Mouse (Mus musculus) midbrain, postnatal 0 days (tissue): ENCODE results near the gene Eif4g3. TPM values are rescaled to one million over a fixed set of nuclear protein-coding genes. Genes with fewer than 3 reads are reported as not detected.

Source experiments
- ATAC-seq: fragments of 200-750 bp; cut with Nextera tagmentation; 2 replicates; pipeline ENCODE4 v1.8.0; 2017; ENCODE audit warnings: moderate number of reproducible peaks, mild to moderate bottlenecking, moderate TSS enrichment, moderate library complexity; ENCODE audit not compliant: low FRiP score
- DNase-seq: peaks from one replicate; pipeline ENCODE4 v3.0.0-alpha.2; 2015; ENCODE audit warnings: low spot score
- H3K27ac ChIP-seq: fragments of 300-500 bp; sonication (generic); 2 replicates; pipeline ENCODE4 v1.5.1; 2014; ENCODE audit warnings: low read depth, mild to moderate bottlenecking, low read length, mixed read lengths
- H3K27me3 ChIP-seq: fragments of 300-500 bp; sonication (generic); 2 replicates; pipeline ENCODE4 v1.6.1; 2014; ENCODE audit warnings: low read length, control low read depth, mixed read lengths; ENCODE audit not compliant: insufficient read depth
- H3K36me3 ChIP-seq: fragments of 300-500 bp; sonication (generic); 2 replicates; pipeline ENCODE4 v1.6.1; 2014; ENCODE audit warnings: low read length, control low read depth, mixed read lengths; ENCODE audit not compliant: insufficient read depth
- H3K4me1 ChIP-seq: fragments of 300-500 bp; sonication (generic); 2 replicates; pipeline ENCODE4 v1.6.1; 2014; ENCODE audit warnings: mild to moderate bottlenecking, control low read depth, antibody characterized with exemption, low read length, mixed read lengths; ENCODE audit not compliant: insufficient read depth
- H3K4me2 ChIP-seq: fragments of 300-500 bp; sonication (generic); 2 replicates; pipeline ENCODE4 v1.6.1; 2014; ENCODE audit warnings: low read depth, mild to moderate bottlenecking, low read length, mixed read lengths; ENCODE audit not compliant: poor library complexity, severe bottlenecking
- H3K4me3 ChIP-seq: fragments of 300-500 bp; sonication (generic); 2 replicates; pipeline ENCODE4 v1.5.1; 2014; ENCODE audit warnings: low read depth, mild to moderate bottlenecking, low read length, moderate library complexity
- H3K9ac ChIP-seq: fragments of 300-500 bp; sonication (generic); replicated peaks from 2 replicates; pipeline ENCODE4 v1.6.1; 2014; ENCODE audit warnings: mild to moderate bottlenecking, low read length, moderate library complexity, mixed read lengths; ENCODE audit not compliant: poor library complexity, severe bottlenecking
- H3K9me3 ChIP-seq: fragments of 300-500 bp; sonication (generic); 2 replicates; pipeline ENCODE4 v1.6.1; 2016; ENCODE audit warnings: low read length, control low read depth
- CTCF ChIP-seq: IDR thresholded peaks from 2 replicates; pipeline ENCODE4 v1.5.1; 2016; ENCODE audit warnings: antibody characterized with exemption, mild to moderate bottlenecking
- WGBS: fragments of 180-500 bp; shearing (Covaris S2); extraction: QIAGEN DNeasy Blood & Tissue Kit; methylation state at CpG from one replicate; pipeline ENCODE4 v1.1.7; 2014; 5-methylcytosine and 5-hydroxymethylcytosine counted together
- polyA plus RNA-seq: library from polyadenylated mRNA; unstranded; fragments of >200 nt; fragmentation: Nextera tagmentation; extraction: Ambion mirVana; gene quantifications from 2 replicates; pipeline ENCODE4 v1.2.1, GENCODE M21; 2015
- total RNA-seq: library from RNA; depleted of rRNA; stranded (reverse); fragments of >200 nt; gene quantifications from 2 replicates; pipeline ENCODE4 v1.2.3, GENCODE M21; 2014

The Eif4g3 gene
- total and polyA plus RNA-seq, 2 experiments from 2014 or later: 42.4 to 92.2 TPM

DNA sequence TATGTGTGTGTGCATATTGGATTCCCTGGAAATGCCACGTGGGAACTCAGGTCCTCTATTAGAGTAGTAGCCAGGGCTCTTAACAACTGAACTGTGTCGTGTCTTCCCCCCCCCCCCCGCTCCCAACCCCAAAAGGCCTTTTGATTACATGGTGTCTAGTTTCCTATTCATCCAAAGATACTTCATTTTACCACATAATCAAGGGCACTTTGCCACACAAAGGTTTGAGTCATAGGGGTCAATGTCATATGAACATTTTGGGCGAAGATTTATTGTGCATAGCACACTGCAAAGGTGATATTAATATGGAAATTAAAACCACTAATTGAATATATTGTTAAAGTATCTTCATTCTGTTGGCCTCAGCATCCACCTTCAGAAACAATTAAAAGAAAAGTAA is 144.5 kb downstream of the Eif4g3 start:
- Histone ChIP-seq H3K9ac (no peak overlapping the region), H3K27ac (no peak overlapping the region), H3K27me3 (no peaks in the 10 kb centered on the region), H3K9me3 (no peaks in the 10 kb centered on the region), H3K4me1 (no peaks in the 10 kb centered on the region), H3K36me3 (peaks cover 8% of the 10 kb centered on the region), H3K4me3 (no peak overlapping the region), H3K4me2 (no peak overlapping the region)
- DNase-seq: no peak
- no peak for ATAC-seq
- 70% methylated on average over 4 of the region's 4 CpGs for WGBS
- TF ChIP-seq CTCF: no peak

DNA sequence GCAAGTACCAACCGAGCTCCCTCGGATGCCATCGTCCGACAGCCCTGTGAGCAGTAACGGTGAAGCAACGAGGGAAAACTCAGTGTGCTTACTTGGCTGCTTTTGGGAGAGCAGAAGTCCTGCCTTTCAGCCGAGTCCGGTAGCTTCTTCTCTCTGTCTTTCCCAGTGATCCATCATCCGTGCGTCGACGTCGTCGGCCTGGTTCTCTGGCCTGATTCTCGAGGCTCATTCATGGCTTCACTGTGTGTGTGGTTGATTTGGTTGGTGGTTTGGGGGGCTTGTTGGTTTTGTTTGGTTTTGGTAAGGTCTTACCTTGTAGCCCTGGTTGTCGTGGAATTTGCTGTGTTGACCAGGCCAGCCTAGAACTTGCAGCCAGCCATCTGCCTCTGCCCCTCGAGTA is 145.0 kb downstream of the Eif4g3 start:
- DNase-seq (no peak), ATAC-seq (no peak)
- Histone ChIP-seq H3K4me1 (no peaks in the 10 kb centered on the region), H3K36me3 (peaks cover 3% of the 10 kb centered on the region), H3K4me2 (no peak overlapping the region), H3K9me3 (no peaks in the 10 kb centered on the region), H3K9ac (no peak overlapping the region), H3K4me3 (no peak overlapping the region), H3K27me3 (no peaks in the 10 kb centered on the region), H3K27ac (no peak overlapping the region)
- TF ChIP-seq CTCF: no peak
- 93% methylated on average over 17 of the region's 17 CpGs for WGBS

DNA sequence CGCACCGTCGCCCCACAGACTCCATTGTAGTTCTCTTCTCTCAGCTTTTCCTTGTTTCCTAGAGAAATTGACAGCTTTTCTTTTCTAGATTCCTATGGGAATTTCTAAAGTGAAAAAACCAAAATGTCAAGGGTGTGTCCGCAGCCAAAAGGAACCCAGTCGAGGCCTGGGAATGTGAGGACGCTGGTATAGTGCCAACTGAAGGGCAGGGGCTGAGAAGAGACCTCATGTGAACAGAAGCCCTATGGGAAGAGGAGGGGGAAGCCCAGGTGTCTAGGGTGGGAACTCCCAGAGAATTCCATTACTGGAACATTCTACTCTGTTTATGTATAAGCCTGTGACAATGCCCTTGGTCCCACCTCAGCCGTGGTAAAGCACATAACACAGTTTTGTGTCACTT is 145.4 kb downstream of the Eif4g3 start:
- 83% methylated on average over 7 of the region's 7 CpGs for WGBS
- Histone ChIP-seq H3K4me3 (no peak overlapping the region), H3K36me3 (peaks cover 2% of the 10 kb centered on the region; the same call in 1 of the 2 replicates), H3K4me1 (no peaks in the 10 kb centered on the region), H3K9me3 (no peaks in the 10 kb centered on the region), H3K27ac (no peak overlapping the region), H3K4me2 (no peak overlapping the region), H3K27me3 (no peaks in the 10 kb centered on the region), H3K9ac (no peak overlapping the region)
- TF ChIP-seq CTCF: no peak
- no peak for DNase-seq
- ATAC-seq: no peak

DNA sequence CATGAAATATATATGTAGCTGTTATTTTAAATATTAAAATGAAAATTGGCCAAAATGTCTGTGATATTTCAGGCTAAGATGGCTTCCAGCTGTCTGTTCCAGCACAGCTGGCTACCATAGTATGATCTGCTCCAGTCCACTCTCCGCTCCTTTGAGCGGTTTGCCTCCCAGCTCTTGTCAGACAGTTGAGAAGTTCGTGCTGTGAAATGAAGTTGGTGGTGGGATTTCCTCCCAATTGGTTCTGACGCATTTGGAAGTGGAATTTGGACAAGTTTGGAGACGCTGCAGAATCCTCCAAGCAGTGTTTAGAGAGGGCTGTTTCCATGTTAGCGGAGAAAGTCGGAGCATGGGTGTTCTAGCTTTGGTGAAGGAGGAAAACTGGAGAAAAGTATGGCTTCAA is 148.5 kb downstream of the Eif4g3 start:
- H3K4me1 ChIP-seq: no peaks in the 10 kb centered on the region
- H3K27me3 ChIP-seq: no peaks in the 10 kb centered on the region
- H3K4me3 ChIP-seq: no peak overlapping the region
- no peaks in the 10 kb centered on the region; the same call in 1 of the 2 replicates for H3K36me3 ChIP-seq
- no peak overlapping the region for H3K27ac ChIP-seq
- ATAC-seq (no peak), DNase-seq (no peak)
- H3K9ac ChIP-seq: no peak overlapping the region
- H3K9me3 ChIP-seq: no peaks in the 10 kb centered on the region
- no peak for TF ChIP-seq CTCF
- no peak overlapping the region for H3K4me2 ChIP-seq
- 91% methylated on average over 7 of the region's 7 CpGs for WGBS

DNA sequence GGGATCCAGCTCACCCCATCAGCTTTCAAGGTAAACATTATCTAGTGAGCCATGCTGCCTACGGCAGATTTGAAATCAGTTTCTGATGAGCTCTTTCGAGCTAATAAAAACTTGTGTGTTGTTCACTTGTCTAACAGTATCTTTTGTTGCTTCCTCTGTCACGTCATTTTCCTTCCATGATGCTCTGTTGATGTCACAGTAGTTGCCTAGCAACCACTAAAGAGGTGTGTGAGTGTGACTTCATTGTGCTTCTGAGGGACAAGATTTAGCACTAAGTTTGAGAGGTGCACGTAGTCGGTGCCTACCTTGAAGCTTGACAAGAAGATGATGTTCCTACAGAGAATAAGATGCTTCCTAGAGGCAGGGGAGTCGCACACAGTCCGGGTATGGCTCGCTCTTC is 154.4 kb downstream of the Eif4g3 start:
- WGBS: 81% methylated on average over 8 of the region's 8 CpGs
- Histone ChIP-seq H3K9ac (no peak overlapping the region), H3K27me3 (no peaks in the 10 kb centered on the region), H3K4me2 (no peak overlapping the region), H3K9me3 (no peaks in the 10 kb centered on the region), H3K27ac (no peak overlapping the region), H3K4me3 (no peak overlapping the region), H3K4me1 (no peaks in the 10 kb centered on the region), H3K36me3 (peaks cover 4% of the 10 kb centered on the region; the same call in 1 of the 2 replicates)
- ATAC-seq: no peak
- TF ChIP-seq CTCF: no peak
- DNase-seq: no peak

DNA sequence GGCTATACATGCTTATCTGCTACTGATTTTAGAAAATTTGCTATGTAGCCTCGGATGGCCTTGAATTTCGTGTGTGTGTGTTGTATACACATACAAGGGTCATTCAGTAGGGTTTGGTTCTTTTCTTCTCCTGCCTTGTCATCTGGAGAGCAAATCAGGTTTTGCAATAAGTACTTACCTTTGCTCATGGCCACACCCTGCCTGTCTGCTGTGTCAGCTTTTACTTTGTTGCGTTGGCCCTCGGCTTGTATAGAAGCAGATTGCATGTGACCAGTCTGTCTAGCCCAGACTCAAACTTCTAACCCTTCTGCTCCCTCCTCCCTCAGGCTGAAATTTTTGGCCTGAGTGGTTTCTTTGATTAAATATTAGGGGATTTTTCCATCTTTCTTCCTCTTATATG is 157.2 kb downstream of the Eif4g3 start:
- no peaks in the 10 kb centered on the region for H3K4me1 ChIP-seq
- DNase-seq (no peak), ATAC-seq (no peak)
- no peaks in the 10 kb centered on the region for H3K27me3 ChIP-seq
- H3K9ac ChIP-seq: no peak overlapping the region
- WGBS: 92% methylated on average over 4 of the region's 4 CpGs
- H3K9me3 ChIP-seq: no peaks in the 10 kb centered on the region
- no peak overlapping the region for H3K27ac ChIP-seq
- no peak for TF ChIP-seq CTCF
- H3K36me3 ChIP-seq: peaks cover 20% of the 10 kb centered on the region
- no peak overlapping the region for H3K4me3 ChIP-seq
- H3K4me2 ChIP-seq: no peak overlapping the region

DNA sequence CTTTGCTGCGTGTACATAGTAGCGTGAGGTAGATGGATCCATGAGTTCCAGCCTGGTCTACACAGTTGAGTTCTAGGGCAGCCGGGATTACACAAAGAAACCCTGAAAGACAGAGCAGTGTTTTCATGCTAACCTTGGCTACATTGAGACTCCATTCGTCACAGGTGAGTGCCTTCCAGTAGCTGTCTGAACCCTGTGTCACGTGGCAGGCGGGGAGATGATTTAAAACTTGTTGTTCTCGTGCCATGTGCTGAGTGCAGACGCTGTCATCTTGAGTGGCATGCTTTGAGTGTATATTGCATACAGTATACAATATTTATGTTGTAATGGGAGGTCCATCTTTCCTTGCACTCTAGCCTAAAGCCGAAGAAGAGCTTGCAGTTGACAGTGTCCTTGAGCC is 158.4 kb downstream of the Eif4g3 start:
- H3K27me3 ChIP-seq: no peaks in the 10 kb centered on the region
- no peak overlapping the region for H3K4me3 ChIP-seq
- H3K36me3 ChIP-seq: peaks cover 20% of the 10 kb centered on the region
- no peak for DNase-seq
- no peak for ATAC-seq
- no peaks in the 10 kb centered on the region for H3K9me3 ChIP-seq
- H3K9ac ChIP-seq: no peak overlapping the region
- H3K4me1 ChIP-seq: no peaks in the 10 kb centered on the region
- no peak for TF ChIP-seq CTCF
- H3K4me2 ChIP-seq: no peak overlapping the region
- WGBS: 97% methylated on average over 9 of the region's 9 CpGs
- no peak overlapping the region for H3K27ac ChIP-seq
